8 mouse cellular contexts compared by ENCODE assay signal in the genomic region with DNA sequence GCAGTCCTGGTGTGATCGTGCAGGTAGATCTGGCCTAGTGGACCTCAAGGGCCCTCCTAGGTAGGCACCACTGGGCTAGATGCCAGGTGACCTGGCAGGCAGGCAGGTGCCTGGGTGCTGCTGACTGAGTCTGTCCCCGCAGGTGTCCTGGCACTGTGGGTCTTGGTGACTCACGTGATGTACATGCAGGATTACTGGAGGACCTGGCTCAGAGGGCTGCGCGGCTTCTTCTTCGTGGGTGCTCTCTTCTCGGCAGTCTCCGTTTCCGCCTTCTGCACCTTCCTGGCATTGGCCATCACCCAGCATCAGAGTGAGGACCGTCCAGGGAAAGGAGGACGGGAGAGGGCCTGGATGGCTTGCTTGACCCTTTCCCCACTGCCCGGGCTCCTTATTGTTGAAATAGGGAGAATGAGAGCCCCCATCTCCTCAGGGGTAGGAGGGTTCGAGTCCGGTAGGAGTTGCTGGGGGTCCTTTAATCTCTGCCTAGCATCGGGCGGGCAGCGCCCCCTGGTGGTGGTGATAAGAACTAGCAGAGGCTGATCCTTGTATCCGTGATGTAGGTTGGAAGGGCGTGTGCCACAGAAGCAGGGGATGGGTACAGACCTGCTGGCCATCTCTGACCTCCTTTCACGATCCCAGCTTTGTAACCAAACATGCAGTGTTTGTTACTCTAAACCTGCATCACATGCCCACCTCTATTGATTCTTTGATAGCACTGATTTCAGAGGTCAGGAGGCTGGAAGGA. TPM values are rescaled to one million over a fixed set of nuclear protein-coding genes. Genes with fewer than 3 reads are reported as not detected.
DNase-seq lines count a peak whose midpoint lies in the region; ATAC-seq and TF ChIP-seq lines count a peak whose summit lies in the region.

No protein-coding gene starts in this region.

- no peaks in the 10 kb centered on the region for H3K27me3 ChIP-seq in midbrain, postnatal 0 days (ENCODE audit: insufficient read depth, low read length)

- H3K9me3 ChIP-seq in midbrain, postnatal 0 days (ENCODE audit: low read length) = no peaks in the 10 kb centered on the region

- H3K4me2 ChIP-seq in midbrain, postnatal 0 days (ENCODE audit: low read depth, low read length, poor library complexity, severe bottlenecking) = no peak overlapping the region

- WGBS in midbrain, postnatal 0 days = 57% methylated on average over 20 of the region's 20 CpGs

- peak; percentile 78 for TF ChIP-seq CTCF in cortical plate, adult 2 months (IDR thresholded peaks at IDR 0.05; ENCODE audit: extremely low read depth, insufficient read depth, low read length)
- TF ChIP-seq CTCF in midbrain, postnatal 0 days (IDR thresholded peaks at IDR 0.05) = peak; percentile 89

- TF ChIP-seq POLR2A in cortical plate, adult 2 months (IDR thresholded peaks at IDR 0.05; ENCODE audit: extremely low read depth, insufficient read depth, low read length) = peak; percentile 20; the same call in 1 of the 2 replicates

- H3K27ac ChIP-seq in cortical plate, adult 2 months (ENCODE audit: insufficient read depth, low read length) = peak overlapping the region; percentile 9
- H3K27ac ChIP-seq in midbrain, postnatal 0 days (ENCODE audit: low read depth, low read length) = no peak overlapping the region

- ATAC-seq in midbrain, postnatal 0 days (ENCODE audit: low FRiP score) = no peak

- peak; percentile 70 for DNase-seq in heart, postnatal 14 days
- DNase-seq in heart, adult 9 months (ENCODE audit: low spot score in 2 of 2) = no peak
- peak; percentile 65 for DNase-seq in A20 (ENCODE audit: low read depth, low spot score)
- DNase-seq in R1 (ENCODE audit: low read depth, low spot score) = peak; percentile 75
- peak; percentile 64 to 87 for DNase-seq in kidney, postnatal 36 days
- DNase-seq in midbrain, postnatal 0 days (ENCODE audit: low spot score) = peak; percentile 65
- no peak for DNase-seq in urinary bladder, adult 18-20 months (ENCODE audit: low spot score in 2 of 2)

- H3K4me3 ChIP-seq in cortical plate, adult 2 months (ENCODE audit: insufficient read depth, low read length) = no peak overlapping the region
- no peak overlapping the region for H3K4me3 ChIP-seq in midbrain, postnatal 0 days (ENCODE audit: low read depth, low read length)

- H3K36me3 ChIP-seq in midbrain, postnatal 0 days (ENCODE audit: insufficient read depth, low read length) = peaks cover 30% of the 10 kb centered on the region

- H3K4me1 ChIP-seq in cortical plate, adult 2 months (ENCODE audit: control insufficient read depth, insufficient read depth, low read length) = peaks cover 11% of the 10 kb centered on the region
- H3K4me1 ChIP-seq in midbrain, postnatal 0 days (ENCODE audit: insufficient read depth, low read length) = peaks cover 11% of the 10 kb centered on the region; the same call in 1 of the 2 replicates

- intact Hi-C loops in heart, postnatal 14 days (cut with DNase I) = no loop called here

- H3K9ac ChIP-seq in midbrain, postnatal 0 days (replicated peaks; ENCODE audit: low read length, poor library complexity, severe bottlenecking) = no peak overlapping the region

RNA-seq across cellular contexts. Expression of a gene that starts 11.6 kb away (rescaled TPM):
- total RNA-seq in heart, postnatal 14 days (2021) = 10 to 100 TPM; 78.3 to 78.9 TPM
- 140 and 155 TPM in 2 replicates for polyA plus RNA-seq in cortical plate, adult 2 months (2012; rRNA removed)
- 61.5 and 78.8 TPM in 2 replicates for total RNA-seq in midbrain, postnatal 0 days (2014; rRNA removed)
- 152 and 173 TPM in 2 replicates for polyA plus RNA-seq in midbrain, postnatal 0 days (2015; fragmentation: Nextera tagmentation; extraction: Ambion mirVana)

RNA-seq across cellular contexts. Expression of a gene that starts 22.2 kb away (rescaled TPM):
- 10 to 100 TPM; 32.7 to 34.3 TPM for total RNA-seq in heart, postnatal 14 days (2021)
- 40.2 and 45.9 TPM in 2 replicates for polyA plus RNA-seq in cortical plate, adult 2 months (2012; rRNA removed)
- total RNA-seq in midbrain, postnatal 0 days (2014; rRNA removed) = 34.9 and 39.7 TPM in 2 replicates
- 15.8 and 16.5 TPM in 2 replicates for polyA plus RNA-seq in midbrain, postnatal 0 days (2015; fragmentation: Nextera tagmentation; extraction: Ambion mirVana)

RNA-seq across cellular contexts. Expression of a gene that starts 54.4 kb away (rescaled TPM):
- total RNA-seq in heart, postnatal 14 days (2021) = 10 to 100 TPM; 45.9 to 52.5 TPM
- polyA plus RNA-seq in cortical plate, adult 2 months (2012; rRNA removed) = 64.7 and 73.9 TPM in 2 replicates
- total RNA-seq in midbrain, postnatal 0 days (2014; rRNA removed) = 22.4 and 24.2 TPM in 2 replicates
- 28.7 and 29.2 TPM in 2 replicates for polyA plus RNA-seq in midbrain, postnatal 0 days (2015; fragmentation: Nextera tagmentation; extraction: Ambion mirVana)

RNA-seq across cellular contexts. Expression of a gene that starts 58.8 kb away (rescaled TPM):
- total RNA-seq in heart, postnatal 14 days (2021) = 1 to 10 TPM; 1.8 to 4.9 TPM
- 3.9 and 4.0 TPM in 2 replicates for polyA plus RNA-seq in cortical plate, adult 2 months (2012; rRNA removed)
- total RNA-seq in midbrain, postnatal 0 days (2014; rRNA removed) = 0.33 and 0.66 TPM in 2 replicates
- polyA plus RNA-seq in midbrain, postnatal 0 days (2015; fragmentation: Nextera tagmentation; extraction: Ambion mirVana) = 0.20 TPM in 2 replicates

Comparison
In these comparisons a context has a peak if more than half of its experiments do, and no peak if none do; other contexts are left out.
1. DNase-seq: peak in heart, postnatal 14 days (2 of 2), A20 (single experiment), R1 (single experiment), kidney, postnatal 36 days (2 of 2) and midbrain, postnatal 0 days (single experiment); none in heart, adult 9 months (0 of 2) and urinary bladder, adult 18-20 months (0 of 2).